Mouse (Mus musculus): ENCODE results near the gene Rpl29. TPM values are rescaled to one million over a fixed set of nuclear protein-coding genes. Genes with fewer than 3 reads are reported as not detected.

Gene Rpl29
- polyA plus RNA-seq, 1 experiment = 521 TPM

DNA sequence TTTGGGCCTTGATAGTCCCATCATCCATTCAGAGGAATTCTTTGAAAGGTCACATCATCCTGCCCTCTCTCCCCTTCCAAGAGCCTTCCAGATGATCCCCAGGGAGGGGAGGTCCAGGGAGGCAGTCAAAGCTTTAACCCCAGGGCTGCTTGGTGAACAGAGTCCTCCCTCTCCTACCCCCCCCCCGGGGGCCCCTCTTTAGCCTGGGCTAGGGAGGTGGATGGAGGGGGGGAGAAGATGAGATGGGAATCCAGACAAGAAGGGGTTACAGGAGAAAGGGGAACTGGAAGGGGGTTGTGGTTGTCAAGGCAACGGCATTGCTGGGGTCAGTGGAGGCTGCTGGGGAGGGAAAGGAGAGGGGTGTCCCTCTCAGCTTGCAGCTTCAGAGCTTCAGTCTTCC, 8.6 kb upstream of the Rpl29 start:
- Histone ChIP-seq H3K4me3 (ENCODE audit: insufficient read depth, low read depth, low read length) (no peak overlapping the region), H3K4me1 (ENCODE audit: control insufficient read depth, insufficient read depth, low read length) (peaks cover 6% of the 10 kb centered on the region), H3K27me3 (replicated peaks; ENCODE audit: control insufficient read depth, insufficient read depth, low read length) (no peaks in the 10 kb centered on the region), H3K36me3 (ENCODE audit: control insufficient read depth, insufficient read depth, low read length) (no peaks in the 10 kb centered on the region), H3K27ac (ENCODE audit: insufficient read depth, low read depth, low read length) (no peak overlapping the region)
- 14% methylated on average over 2 of the region's 2 CpGs for WGBS
- no peak for DNase-seq
- TF ChIP-seq POLR2A (IDR thresholded peaks at IDR 0.05; ENCODE audit: low read depth, low read length) = no peak
- TF ChIP-seq CTCF (conservative IDR thresholded peaks at IDR 0.05; ENCODE audit: insufficient read depth, insufficient read length, low read depth, low read length) = no peak

DNA sequence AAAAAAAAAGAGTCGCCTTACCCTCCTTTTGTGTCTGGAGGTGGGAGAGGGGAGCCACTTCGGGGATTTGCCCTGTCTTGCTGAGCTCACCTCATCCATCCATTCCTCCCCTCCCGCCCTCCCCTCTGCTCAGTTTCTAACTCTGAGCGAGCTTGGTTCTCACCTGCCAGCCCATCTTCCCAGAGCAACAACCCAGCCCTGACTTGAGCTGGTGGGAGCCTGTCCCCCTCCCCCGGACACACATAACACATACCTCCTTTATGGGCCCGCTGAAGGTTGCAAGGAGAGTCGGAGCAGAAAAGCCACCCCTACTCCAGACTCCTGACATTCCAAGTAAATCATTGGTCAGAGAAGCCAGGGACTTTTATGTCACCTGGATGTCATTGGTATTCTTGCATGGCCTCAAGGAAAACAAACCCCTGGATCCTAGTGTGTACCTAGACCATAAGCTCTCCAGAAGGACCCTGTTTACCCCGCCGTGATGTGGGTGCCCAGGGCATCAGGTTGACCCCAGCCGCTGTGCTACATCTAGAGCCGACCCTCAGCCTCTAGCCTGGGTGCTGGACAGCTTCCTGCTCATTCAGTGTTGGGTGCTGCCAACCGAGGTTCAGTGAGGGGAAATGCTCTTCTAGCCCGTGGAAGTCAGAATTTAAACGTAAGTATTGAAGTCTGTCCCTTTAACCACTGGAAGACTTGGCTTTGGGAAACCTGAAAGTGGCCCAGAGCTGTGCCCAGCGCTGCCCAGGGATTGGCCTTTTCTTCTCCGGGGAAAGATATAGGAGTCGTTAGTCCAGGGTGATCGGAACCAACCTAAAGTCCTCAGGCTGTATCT, 8.0 kb upstream of the Rpl29 start:
- no peaks in the 10 kb centered on the region for H3K27me3 ChIP-seq (replicated peaks; ENCODE audit: control insufficient read depth, insufficient read depth, low read length)
- H3K27ac ChIP-seq (ENCODE audit: insufficient read depth, low read depth, low read length) = no peak overlapping the region
- H3K4me1 ChIP-seq (ENCODE audit: control insufficient read depth, insufficient read depth, low read length) = peaks cover 6% of the 10 kb centered on the region
- whole genome bisulfite sequencing = 22% methylated on average over 18 of the region's 18 CpGs
- no peaks in the 10 kb centered on the region for H3K36me3 ChIP-seq (ENCODE audit: control insufficient read depth, insufficient read depth, low read length)
- DNase-seq = no peak
- TF ChIP-seq CTCF (conservative IDR thresholded peaks at IDR 0.05; ENCODE audit: insufficient read depth, insufficient read length, low read depth, low read length) (no peak), POLR2A (IDR thresholded peaks at IDR 0.05; ENCODE audit: low read depth, low read length) (no peak)
- H3K4me3 ChIP-seq (ENCODE audit: insufficient read depth, low read depth, low read length) = no peak overlapping the region

DNA sequence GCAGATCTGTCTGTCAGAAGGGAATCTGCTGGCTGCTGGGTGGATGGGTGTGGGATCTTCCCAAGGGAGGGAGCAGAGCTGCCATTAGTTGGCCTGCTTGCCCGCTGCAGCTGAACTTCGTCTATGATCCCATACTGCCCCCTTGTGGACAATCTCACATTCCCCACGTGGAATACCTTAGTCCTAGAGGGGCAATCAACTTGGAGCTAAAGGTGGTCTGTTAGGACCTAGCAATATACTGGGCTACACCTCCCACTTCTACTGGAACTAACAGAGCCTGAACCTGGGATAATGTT, 7.4 kb upstream of the Rpl29 start:
- TF ChIP-seq POLR2A (IDR thresholded peaks at IDR 0.05; ENCODE audit: low read depth, low read length) (no peak), CTCF (conservative IDR thresholded peaks at IDR 0.05; ENCODE audit: insufficient read depth, insufficient read length, low read depth, low read length) (peak; percentile 95)
- peak; percentile 92 for DNase-seq
- Histone ChIP-seq H3K4me1 (ENCODE audit: control insufficient read depth, insufficient read depth, low read length) (peaks cover 6% of the 10 kb centered on the region), H3K27me3 (replicated peaks; ENCODE audit: control insufficient read depth, insufficient read depth, low read length) (no peaks in the 10 kb centered on the region), H3K27ac (ENCODE audit: insufficient read depth, low read depth, low read length) (no peak overlapping the region), H3K4me3 (ENCODE audit: insufficient read depth, low read depth, low read length) (no peak overlapping the region), H3K36me3 (ENCODE audit: control insufficient read depth, insufficient read depth, low read length) (no peaks in the 10 kb centered on the region)
- 1% methylated on average over 3 of the region's 3 CpGs for WGBS

DNA sequence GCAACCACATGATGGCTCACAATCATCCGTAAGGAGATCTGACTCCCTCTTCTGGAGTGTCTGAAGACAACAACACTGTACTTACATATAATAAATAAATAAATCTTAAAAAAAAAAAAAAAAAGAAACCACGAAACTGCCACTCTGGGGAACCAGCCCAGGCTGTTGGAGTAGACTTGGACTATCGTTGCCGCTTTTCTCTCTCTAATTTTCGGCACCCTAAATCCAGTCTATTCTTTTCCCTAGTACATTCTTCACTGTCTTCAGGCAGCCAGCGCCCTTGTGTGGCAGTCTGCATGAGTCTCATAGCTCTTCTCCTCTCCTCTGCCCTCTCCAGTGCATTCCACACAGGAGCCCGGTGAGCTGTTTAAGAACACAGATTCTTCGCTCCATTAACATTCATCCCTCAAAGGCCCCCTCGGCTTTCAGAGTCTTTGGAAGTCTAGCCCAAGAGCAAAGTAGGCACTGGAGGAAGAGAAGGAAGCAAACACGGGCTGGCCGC, 484 bp upstream of the Rpl29 start:
- Histone ChIP-seq H3K4me1 (ENCODE audit: control insufficient read depth, insufficient read depth, low read length) (0 out of 2 replicates have a peak, but pooled peaks cover 4% of the 10 kb centered on the region), H3K4me3 (ENCODE audit: insufficient read depth, low read depth, low read length) (peak overlapping the region; percentile 81), H3K27me3 (replicated peaks; ENCODE audit: control insufficient read depth, insufficient read depth, low read length) (no peaks in the 10 kb centered on the region), H3K36me3 (ENCODE audit: control insufficient read depth, insufficient read depth, low read length) (peaks cover 1% of the 10 kb centered on the region; the same call in 1 of the 2 replicates), H3K27ac (ENCODE audit: insufficient read depth, low read depth, low read length) (peak overlapping the region; percentile 96)
- WGBS = 3% methylated on average over 11 of the region's 11 CpGs
- TF ChIP-seq POLR2A (IDR thresholded peaks at IDR 0.05; ENCODE audit: low read depth, low read length) = no peak
- no peak for TF ChIP-seq CTCF (conservative IDR thresholded peaks at IDR 0.05; ENCODE audit: insufficient read depth, insufficient read length, low read depth, low read length)
- no peak for DNase-seq

DNA sequence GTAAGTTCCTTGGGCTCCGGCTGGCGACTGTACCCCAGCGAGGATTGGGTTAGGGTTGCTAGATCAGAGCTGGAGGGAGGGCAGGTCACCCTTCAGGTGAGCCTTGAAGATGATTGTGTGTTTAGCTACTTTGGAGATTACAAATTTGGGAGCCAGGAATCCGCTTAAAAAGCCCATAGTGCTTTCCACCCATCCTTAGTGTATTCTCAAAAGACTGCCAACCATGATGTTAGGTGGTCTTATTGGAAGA, 686 bp downstream of the Rpl29 start:
- TF ChIP-seq CTCF (conservative IDR thresholded peaks at IDR 0.05; ENCODE audit: insufficient read depth, insufficient read length, low read depth, low read length) (no peak), POLR2A (IDR thresholded peaks at IDR 0.05; ENCODE audit: low read depth, low read length) (no peak)
- no peak for DNase-seq

DNA sequence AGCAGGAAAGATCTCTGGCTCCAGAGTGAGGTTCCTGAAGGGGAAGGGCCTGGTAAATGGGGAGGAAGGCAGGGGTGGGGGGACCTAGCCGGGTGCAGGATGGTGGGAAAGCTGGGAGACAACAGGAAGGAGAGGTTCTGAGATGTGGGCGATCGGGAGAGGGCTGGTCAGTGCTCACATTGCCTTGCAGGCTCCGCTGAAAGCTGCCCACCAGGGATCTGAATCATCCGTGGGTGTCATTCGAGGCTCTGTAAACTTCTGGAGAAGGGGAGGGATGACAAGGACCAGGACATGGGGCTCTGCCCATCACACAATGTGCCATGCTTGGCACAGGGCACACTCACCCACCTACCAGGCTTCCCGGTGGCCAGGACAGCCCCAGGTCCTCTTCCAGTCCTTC, 4.1 kb downstream of the Rpl29 start:
- peaks cover 11% of the 10 kb centered on the region; the same call in 1 of the 2 replicates for H3K4me1 ChIP-seq (ENCODE audit: control insufficient read depth, insufficient read depth, low read length)
- H3K4me3 ChIP-seq (ENCODE audit: insufficient read depth, low read depth, low read length) = no peak overlapping the region

More for the DNA sequence above, 686 bp downstream of the Rpl29 start:
- Histone ChIP-seq H3K27me3 (replicated peaks; ENCODE audit: control insufficient read depth, insufficient read depth, low read length) (no peaks in the 10 kb centered on the region), H3K36me3 (ENCODE audit: control insufficient read depth, insufficient read depth, low read length) (peaks cover 1% of the 10 kb centered on the region; the same call in 1 of the 2 replicates), H3K4me1 (ENCODE audit: control insufficient read depth, insufficient read depth, low read length) (0 out of 2 replicates have a peak, but pooled peaks cover 4% of the 10 kb centered on the region), H3K27ac (ENCODE audit: insufficient read depth, low read depth, low read length) (peak overlapping the region; percentile 85), H3K4me3 (ENCODE audit: insufficient read depth, low read depth, low read length) (peak overlapping the region; percentile 80)
- WGBS = under 1% methylated on average over 4 of the region's 4 CpGs

DNA sequence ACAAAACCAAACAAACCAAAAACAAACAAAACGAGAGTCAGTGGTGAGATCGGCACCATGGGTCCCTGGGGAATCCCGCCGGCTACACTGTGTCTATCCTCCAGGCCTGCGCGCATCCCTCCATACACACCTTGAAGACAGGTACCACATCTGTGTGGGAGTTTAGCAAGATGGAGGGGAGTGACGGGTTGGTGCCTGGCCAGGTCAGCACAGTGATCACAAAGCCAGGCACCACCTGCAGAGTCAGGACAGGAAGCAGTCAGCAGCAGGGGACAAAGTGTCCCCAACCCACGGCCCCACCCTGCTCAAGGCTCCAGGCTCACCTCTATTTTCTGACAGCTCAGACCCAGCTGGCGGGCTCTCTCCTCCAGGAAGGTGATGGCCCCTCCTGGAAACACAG, 7.3 kb downstream of the Rpl29 start:
- H3K36me3 ChIP-seq (ENCODE audit: control insufficient read depth, insufficient read depth, low read length) = peaks cover 1% of the 10 kb centered on the region; the same call in 1 of the 2 replicates
- H3K4me3 ChIP-seq (ENCODE audit: insufficient read depth, low read depth, low read length) = peak overlapping the region; percentile 20; the same call in 1 of the 2 replicates
- H3K27me3 ChIP-seq (replicated peaks; ENCODE audit: control insufficient read depth, insufficient read depth, low read length) = no peaks in the 10 kb centered on the region
- WGBS = 84% methylated on average over 9 of the region's 9 CpGs
- no peak for TF ChIP-seq CTCF (conservative IDR thresholded peaks at IDR 0.05; ENCODE audit: insufficient read depth, insufficient read length, low read depth, low read length)
- no peak for TF ChIP-seq POLR2A (IDR thresholded peaks at IDR 0.05; ENCODE audit: low read depth, low read length)
- peaks cover 13% of the 10 kb centered on the region; the same call in 1 of the 2 replicates for H3K4me1 ChIP-seq (ENCODE audit: control insufficient read depth, insufficient read depth, low read length)
- no peak for DNase-seq
- H3K27ac ChIP-seq (ENCODE audit: insufficient read depth, low read depth, low read length) = no peak overlapping the region

More for the DNA sequence above, 4.1 kb downstream of the Rpl29 start:
- TF ChIP-seq POLR2A (IDR thresholded peaks at IDR 0.05; ENCODE audit: low read depth, low read length) (no peak), CTCF (conservative IDR thresholded peaks at IDR 0.05; ENCODE audit: insufficient read depth, insufficient read length, low read depth, low read length) (no peak)
- WGBS = 63% methylated on average over 7 of the region's 7 CpGs
- peaks cover 1% of the 10 kb centered on the region; the same call in 1 of the 2 replicates for H3K36me3 ChIP-seq (ENCODE audit: control insufficient read depth, insufficient read depth, low read length)
- no peak overlapping the region for H3K27ac ChIP-seq (ENCODE audit: insufficient read depth, low read depth, low read length)
- DNase-seq = no peak
- no peaks in the 10 kb centered on the region for H3K27me3 ChIP-seq (replicated peaks; ENCODE audit: control insufficient read depth, insufficient read depth, low read length)
